Mouse (Mus musculus): ENCODE measurements around the gene Ifnar1. TPM values are rescaled to one million over a fixed set of nuclear protein-coding genes. Genes with fewer than 3 reads are reported as not detected.

The Ifnar1 gene
- polyA plus RNA-seq, 1 experiment = 29.7 TPM

DNA sequence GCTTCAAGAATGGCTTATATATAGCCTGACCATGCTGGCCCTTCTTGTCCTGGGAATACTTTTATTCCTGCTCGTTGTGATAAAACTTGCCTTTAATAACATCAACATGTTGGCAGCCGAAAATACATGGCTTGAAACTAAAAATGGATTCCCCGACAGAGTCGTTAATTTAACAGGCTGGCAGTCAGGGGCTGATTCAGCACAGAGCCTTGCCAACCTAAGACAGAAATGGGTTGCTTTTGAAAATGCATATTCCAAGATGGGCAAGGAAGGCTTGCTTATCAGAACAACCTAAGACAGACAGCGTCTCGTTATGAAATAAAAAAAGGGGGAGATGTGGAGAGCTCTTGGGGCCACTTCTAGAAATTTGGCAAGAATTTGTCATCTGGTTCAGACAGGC lies 46.8 kb downstream of the Ifnar1 start:
- 61% methylated on average over 6 of the region's 6 CpGs for WGBS
- Histone ChIP-seq H3K4me3 (replicated peaks; ENCODE audit: extremely low read depth, low read depth, low read length) (no peak overlapping the region), H3K4me1 (ENCODE audit: control insufficient read depth, insufficient read depth, low read length) (no peaks in the 10 kb centered on the region)
- TF ChIP-seq POLR2A (IDR thresholded peaks at IDR 0.05; ENCODE audit: borderline replicate concordance, extremely low read depth, low read depth, low read length) (no peak), CTCF (IDR thresholded peaks at IDR 0.05; ENCODE audit: insufficient read depth, low read length) (no peak)
- DNase-seq = no peak

DNA sequence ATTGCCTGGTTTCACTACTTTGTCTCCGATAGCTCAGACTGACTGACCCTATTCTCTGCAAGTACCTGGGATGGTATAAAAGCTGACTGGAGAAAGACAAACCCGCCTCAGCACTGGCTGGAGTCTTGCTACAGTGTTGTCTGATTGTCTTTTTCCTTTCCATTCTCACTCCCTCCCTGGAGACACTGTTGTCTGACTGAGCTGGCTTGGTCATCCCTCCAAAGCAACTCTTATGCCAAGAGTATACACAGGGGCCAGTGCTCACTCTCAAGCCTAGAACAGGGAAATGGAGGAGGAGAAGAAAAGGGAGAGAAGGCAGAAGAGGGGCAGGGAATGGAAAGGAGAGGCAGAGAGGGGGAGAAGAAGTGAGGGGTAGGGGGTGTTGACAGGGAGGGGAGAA lies 47.4 kb downstream of the Ifnar1 start:
- Histone ChIP-seq H3K4me1 (ENCODE audit: control insufficient read depth, insufficient read depth, low read length) (no peaks in the 10 kb centered on the region), H3K4me3 (replicated peaks; ENCODE audit: extremely low read depth, low read depth, low read length) (no peak overlapping the region)
- no peak for TF ChIP-seq CTCF (IDR thresholded peaks at IDR 0.05; ENCODE audit: insufficient read depth, low read length)
- no peak for TF ChIP-seq POLR2A (IDR thresholded peaks at IDR 0.05; ENCODE audit: borderline replicate concordance, extremely low read depth, low read depth, low read length)
- 61% methylated on average over 2 of the region's 2 CpGs for WGBS
- no peak for DNase-seq

DNA sequence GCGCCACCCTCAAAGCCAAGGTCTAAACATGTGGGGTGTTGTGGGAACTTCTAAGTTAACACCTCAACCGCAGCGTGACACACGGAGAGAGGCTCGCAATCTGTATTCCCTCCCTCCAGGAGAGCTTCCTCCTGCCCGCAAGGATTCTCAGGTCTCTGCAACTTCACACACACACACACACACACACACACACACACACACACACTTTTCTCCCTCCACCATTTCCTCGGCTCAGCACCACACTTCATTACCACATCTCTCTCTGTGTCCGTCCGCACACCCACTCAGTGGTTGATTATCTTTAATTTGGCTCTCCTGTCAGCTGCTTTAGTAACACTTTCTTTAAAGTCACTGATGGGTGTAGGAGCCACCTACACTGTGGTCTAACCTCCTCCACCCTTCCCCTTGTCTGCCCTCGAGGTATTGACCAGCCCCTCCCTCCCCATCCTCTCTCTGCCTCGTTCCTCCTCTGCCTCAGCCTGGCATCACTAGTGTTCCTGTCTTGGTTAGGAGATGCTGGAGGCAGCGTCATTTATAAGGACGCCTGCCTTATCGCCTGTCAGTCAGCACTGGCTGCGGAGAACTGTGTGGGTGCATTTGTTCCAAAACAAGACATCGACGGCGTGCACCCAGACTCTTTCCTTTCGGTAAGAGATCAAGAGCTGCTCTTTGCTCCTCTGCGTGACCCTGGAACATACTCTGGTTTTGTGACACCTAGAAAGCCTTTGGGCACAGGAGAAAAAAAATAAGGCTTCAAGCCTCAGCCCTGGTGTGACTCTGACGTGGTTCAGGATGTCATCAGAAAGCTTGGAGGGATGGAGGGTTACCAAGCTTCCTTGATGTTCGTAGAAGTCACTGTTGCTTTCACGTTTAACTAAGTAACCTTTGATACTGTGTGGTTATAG lies 48.3 kb downstream of the Ifnar1 start:
- Histone ChIP-seq H3K4me3 (replicated peaks; ENCODE audit: extremely low read depth, low read depth, low read length) (no peak overlapping the region), H3K4me1 (ENCODE audit: control insufficient read depth, insufficient read depth, low read length) (peaks cover 5% of the 10 kb centered on the region)
- 60% methylated on average over 23 of the region's 23 CpGs for WGBS
- TF ChIP-seq CTCF (IDR thresholded peaks at IDR 0.05; ENCODE audit: insufficient read depth, low read length) = no peak
- no peak for DNase-seq

DNA sequence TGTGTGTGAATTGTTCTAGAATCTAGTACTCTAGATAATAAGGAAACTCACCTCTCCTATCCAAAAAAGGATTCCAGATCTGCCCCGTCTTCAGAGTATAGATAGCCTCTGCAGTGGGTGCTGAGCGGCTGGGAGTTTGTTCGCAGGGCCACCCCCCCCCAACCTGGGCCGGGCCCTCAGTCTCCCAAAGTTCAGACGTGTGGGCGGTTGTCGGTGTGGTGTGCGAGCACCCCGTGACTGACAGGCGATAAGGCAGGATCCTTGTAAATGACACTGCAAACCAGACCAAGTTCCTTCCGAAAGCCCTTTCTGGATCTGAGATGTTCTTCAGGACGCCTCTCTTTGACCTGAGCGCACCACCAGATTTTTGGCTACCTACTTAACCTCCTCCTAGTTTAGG lies 49.4 kb downstream of the Ifnar1 start:
- no peak overlapping the region for H3K4me3 ChIP-seq (replicated peaks; ENCODE audit: extremely low read depth, low read depth, low read length)
- no peak for DNase-seq
- peaks cover 9% of the 10 kb centered on the region for H3K4me1 ChIP-seq (ENCODE audit: control insufficient read depth, insufficient read depth, low read length)
- TF ChIP-seq POLR2A (IDR thresholded peaks at IDR 0.05; ENCODE audit: borderline replicate concordance, extremely low read depth, low read depth, low read length) = no peak
- TF ChIP-seq CTCF (IDR thresholded peaks at IDR 0.05; ENCODE audit: insufficient read depth, low read length) = no peak
- WGBS = 55% methylated on average over 13 of the region's 13 CpGs

DNA sequence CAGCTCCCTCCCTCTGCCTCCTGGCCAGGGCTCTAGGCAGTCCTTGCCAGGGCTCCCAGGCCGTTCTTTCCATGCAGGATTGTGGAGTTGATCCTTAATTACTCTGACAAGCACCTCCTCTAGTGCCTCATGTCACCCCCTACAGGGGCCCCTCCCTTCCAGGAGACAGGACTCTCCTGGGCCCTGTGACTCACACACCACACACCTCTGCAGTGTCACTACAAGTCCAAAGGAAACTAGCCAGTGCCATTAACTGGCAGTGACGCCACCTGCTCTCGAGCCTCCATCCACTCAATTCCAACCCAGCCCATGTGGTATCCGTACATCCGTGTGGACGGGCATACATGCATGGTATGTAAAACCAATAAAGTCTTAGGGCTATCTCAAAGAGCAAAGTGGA lies 49.9 kb downstream of the Ifnar1 start:
- Histone ChIP-seq H3K4me1 (ENCODE audit: control insufficient read depth, insufficient read depth, low read length) (peaks cover 9% of the 10 kb centered on the region), H3K4me3 (replicated peaks; ENCODE audit: extremely low read depth, low read depth, low read length) (no peak overlapping the region)
- no peak for TF ChIP-seq POLR2A (IDR thresholded peaks at IDR 0.05; ENCODE audit: borderline replicate concordance, extremely low read depth, low read depth, low read length)
- no peak for TF ChIP-seq CTCF (IDR thresholded peaks at IDR 0.05; ENCODE audit: insufficient read depth, low read length)
- no peak for DNase-seq
- 80% methylated on average over 6 of the region's 6 CpGs for WGBS

DNA sequence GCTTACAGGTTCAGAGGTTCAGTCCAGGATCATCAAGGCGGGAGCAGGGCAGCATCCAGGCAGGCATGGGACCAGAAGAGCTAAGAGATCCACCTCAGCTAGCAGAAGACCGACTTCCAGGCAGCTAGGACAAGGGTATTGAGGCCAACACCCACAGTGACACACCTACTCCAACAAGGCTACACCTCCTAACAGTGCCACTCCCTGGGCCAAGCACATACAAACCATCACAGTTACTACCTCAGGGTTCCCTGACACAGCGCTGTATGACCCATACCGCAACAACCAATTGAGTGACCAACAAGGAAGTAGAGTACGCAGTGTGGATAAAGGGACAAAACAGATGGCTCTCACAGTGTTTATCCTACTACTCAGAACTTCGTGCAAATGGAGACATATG lies 51.3 kb downstream of the Ifnar1 start:
- no peak overlapping the region for H3K4me3 ChIP-seq (replicated peaks; ENCODE audit: extremely low read depth, low read depth, low read length)
- H3K4me1 ChIP-seq (ENCODE audit: control insufficient read depth, insufficient read depth, low read length) = peaks cover 9% of the 10 kb centered on the region
- WGBS = 85% methylated on average over 6 of the region's 6 CpGs
- DNase-seq = no peak
- TF ChIP-seq CTCF (IDR thresholded peaks at IDR 0.05; ENCODE audit: insufficient read depth, low read length) (no peak), POLR2A (IDR thresholded peaks at IDR 0.05; ENCODE audit: borderline replicate concordance, extremely low read depth, low read depth, low read length) (no peak)

DNA sequence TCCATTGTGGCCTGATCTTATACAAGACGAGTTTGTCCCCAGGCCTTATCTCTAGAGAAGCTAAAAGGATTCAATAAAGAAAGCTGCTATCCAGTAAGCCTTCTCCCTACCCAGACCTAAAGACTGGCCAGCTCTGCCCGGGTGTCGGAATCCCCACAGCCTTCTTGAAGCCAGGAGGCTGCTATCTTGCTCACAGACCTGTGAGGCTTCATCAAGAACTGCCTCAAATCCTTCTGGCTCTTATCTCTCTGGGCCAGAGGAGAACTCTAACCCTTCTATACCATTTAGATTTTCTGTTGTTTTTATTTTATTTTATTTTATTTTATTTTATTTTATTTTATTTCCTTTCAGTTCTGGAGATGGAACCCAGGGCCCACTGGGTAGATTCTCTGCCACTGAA lies 52.0 kb downstream of the Ifnar1 start:
- Histone ChIP-seq H3K4me3 (replicated peaks; ENCODE audit: extremely low read depth, low read depth, low read length) (no peak overlapping the region), H3K4me1 (ENCODE audit: control insufficient read depth, insufficient read depth, low read length) (peaks cover 9% of the 10 kb centered on the region)
- TF ChIP-seq CTCF (IDR thresholded peaks at IDR 0.05; ENCODE audit: insufficient read depth, low read length) (no peak), POLR2A (IDR thresholded peaks at IDR 0.05; ENCODE audit: borderline replicate concordance, extremely low read depth, low read depth, low read length) (no peak)
- WGBS = 84% methylated on average over 3 of the region's 3 CpGs
- DNase-seq = no peak

DNA sequence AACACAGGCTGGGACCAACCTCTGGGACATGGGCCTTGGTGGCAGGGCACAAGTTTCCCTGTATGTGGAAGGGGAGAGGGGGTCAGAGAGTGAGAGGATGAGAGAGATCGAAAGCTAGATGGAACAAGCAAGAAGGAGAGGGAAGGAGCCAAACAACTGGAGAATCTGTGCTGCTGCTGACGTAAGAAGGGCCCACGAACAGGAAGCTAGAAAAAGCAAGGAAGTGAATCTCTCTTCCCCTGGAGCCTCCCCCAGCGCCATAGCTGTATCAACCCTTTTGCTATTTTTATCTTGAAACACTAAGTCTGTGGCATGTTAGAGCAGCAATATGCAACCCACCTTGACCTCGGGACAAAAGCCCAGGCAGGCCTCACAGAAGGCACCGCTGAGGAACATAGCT lies 53.0 kb downstream of the Ifnar1 start:
- H3K4me3 ChIP-seq (replicated peaks; ENCODE audit: extremely low read depth, low read depth, low read length) = no peak overlapping the region
- no peak for DNase-seq
- WGBS = 30% methylated on average over 6 of the region's 6 CpGs

DNA sequence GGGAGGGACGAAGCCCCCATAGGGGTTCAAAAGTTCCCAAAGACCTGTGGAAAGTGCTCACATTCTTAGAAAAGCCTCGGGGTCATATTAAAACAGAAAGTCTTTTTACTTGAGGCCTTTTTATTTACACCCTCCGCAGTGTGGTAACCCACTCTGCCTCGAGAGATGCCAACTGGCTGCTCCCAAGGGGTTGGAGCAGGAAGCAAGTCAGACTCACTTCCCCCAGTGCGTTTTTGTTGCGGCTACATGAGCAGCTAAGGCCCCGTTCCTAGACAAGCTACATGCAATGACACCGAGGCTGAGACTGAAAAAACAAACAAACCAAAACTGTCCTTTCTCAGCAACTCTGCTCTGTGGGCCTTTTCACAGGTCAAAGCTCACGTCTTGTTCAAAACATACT lies 53.5 kb downstream of the Ifnar1 start:
- 31% methylated on average over 9 of the region's 9 CpGs for WGBS
- no peak for TF ChIP-seq CTCF (IDR thresholded peaks at IDR 0.05; ENCODE audit: insufficient read depth, low read length)
- no peak for TF ChIP-seq POLR2A (IDR thresholded peaks at IDR 0.05; ENCODE audit: borderline replicate concordance, extremely low read depth, low read depth, low read length)
- Histone ChIP-seq H3K4me3 (replicated peaks; ENCODE audit: extremely low read depth, low read depth, low read length) (no peak overlapping the region), H3K4me1 (ENCODE audit: control insufficient read depth, insufficient read depth, low read length) (peaks cover 9% of the 10 kb centered on the region)
- DNase-seq = no peak

More for the DNA sequence above, 53.0 kb downstream of the Ifnar1 start:
- peaks cover 9% of the 10 kb centered on the region for H3K4me1 ChIP-seq (ENCODE audit: control insufficient read depth, insufficient read depth, low read length)
- TF ChIP-seq POLR2A (IDR thresholded peaks at IDR 0.05; ENCODE audit: borderline replicate concordance, extremely low read depth, low read depth, low read length) (no peak), CTCF (IDR thresholded peaks at IDR 0.05; ENCODE audit: insufficient read depth, low read length) (no peak)

DNA sequence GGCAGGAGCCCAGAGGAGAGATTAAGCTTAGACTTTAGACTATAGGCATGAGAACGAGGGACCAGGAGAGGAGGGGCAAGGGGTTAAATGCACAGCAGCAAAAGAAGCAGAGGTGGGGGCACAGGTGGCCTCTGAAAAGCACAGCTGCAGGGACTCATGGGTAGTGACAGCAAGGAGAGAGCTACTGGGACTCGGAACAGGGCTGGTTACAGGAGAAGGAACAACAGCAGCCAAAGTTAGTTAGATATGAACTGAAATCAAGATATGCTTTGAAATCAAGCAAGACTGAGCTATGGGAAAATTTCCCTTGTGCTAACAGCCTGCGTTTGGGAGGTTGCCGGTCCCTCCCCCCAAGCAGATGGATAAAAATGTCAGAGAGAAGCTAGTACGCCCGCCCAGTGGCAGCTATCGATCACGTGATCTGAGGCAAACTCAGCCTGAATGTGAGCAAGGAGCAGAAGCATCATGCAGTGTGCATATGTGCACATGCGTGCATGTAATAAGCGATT lies 56.6 kb downstream of the Ifnar1 start:
- DNase-seq = no peak
- 45% methylated on average over 10 of the region's 10 CpGs for WGBS
- no peak for TF ChIP-seq CTCF (IDR thresholded peaks at IDR 0.05; ENCODE audit: insufficient read depth, low read length)
- TF ChIP-seq POLR2A (IDR thresholded peaks at IDR 0.05; ENCODE audit: borderline replicate concordance, extremely low read depth, low read depth, low read length) = no peak
- Histone ChIP-seq H3K4me1 (ENCODE audit: control insufficient read depth, insufficient read depth, low read length) (peaks cover 17% of the 10 kb centered on the region), H3K4me3 (replicated peaks; ENCODE audit: extremely low read depth, low read depth, low read length) (no peak overlapping the region)

Measured in lung, adult 2 months (tissue).